Mouse (Mus musculus) liver, embryonic 15.5 days (tissue): ENCODE results near the gene Agbl3. TPM values are rescaled to one million over a fixed set of nuclear protein-coding genes. Genes with fewer than 3 reads are reported as not detected.

Experiments used
- ATAC-seq: fragments of 200-750 bp; cut with Nextera tagmentation; 2 replicates; pipeline ENCODE4 v1.8.0; 2017; ENCODE audit warnings: moderate number of reproducible peaks, mild to moderate bottlenecking, moderate library complexity; ENCODE audit not compliant: insufficient read depth
- H3K27ac ChIP-seq: fragments of 300-500 bp; sonication (generic); replicated peaks from 2 replicates; pipeline ENCODE4 v1.5.1; 2015; ENCODE audit warnings: mild to moderate bottlenecking, inconsistent platforms
- H3K27me3 ChIP-seq: fragments of 300-500 bp; sonication (generic); 2 replicates; pipeline ENCODE4 v1.6.1; 2015; ENCODE audit warnings: mild to moderate bottlenecking, inconsistent platforms
- H3K36me3 ChIP-seq: fragments of 300-500 bp; sonication (generic); replicated peaks from 2 replicates; pipeline ENCODE4 v1.6.1; 2015; ENCODE audit warnings: moderate library complexity, mild to moderate bottlenecking, inconsistent platforms
- H3K4me1 ChIP-seq: fragments of 300-500 bp; sonication (generic); replicated peaks from 2 replicates; pipeline ENCODE4 v1.6.1; 2015; ENCODE audit warnings: inconsistent platforms
- H3K4me2 ChIP-seq: fragments of 300-500 bp; sonication (generic); 2 replicates; pipeline ENCODE4 v1.6.1; 2015; ENCODE audit warnings: moderate library complexity, mild to moderate bottlenecking, inconsistent platforms
- H3K4me3 ChIP-seq: fragments of 300-500 bp; sonication (generic); replicated peaks from 2 replicates; pipeline ENCODE4 v1.5.1; 2015; ENCODE audit warnings: mild to moderate bottlenecking, inconsistent platforms
- H3K9ac ChIP-seq: fragments of 300-500 bp; sonication (generic); 2 replicates; pipeline ENCODE4 v1.6.1; 2015; ENCODE audit warnings: moderate library complexity, mild to moderate bottlenecking, inconsistent platforms
- H3K9me3 ChIP-seq: fragments of 300-500 bp; sonication (generic); replicated peaks from 2 replicates; pipeline ENCODE4 v1.6.1; 2016; ENCODE audit warnings: inconsistent platforms
- WGBS: fragments of 180-500 bp; shearing (Covaris S2); methylation state at CpG from one replicate; pipeline ENCODE4 v1.1.7; 2015; ENCODE audit warnings: mixed read lengths; ENCODE audit not compliant: insufficient replicate concordance; 5-methylcytosine and 5-hydroxymethylcytosine counted together
- polyA plus RNA-seq: library from polyadenylated mRNA; unstranded; fragments of >200 nt; fragmentation: Nextera tagmentation; extraction: Ambion mirVana; gene quantifications from 2 replicates; pipeline ENCODE4 v1.2.1, GENCODE M21; 2015

The Agbl3 gene
- polyA plus RNA-seq, 1 experiment from 2014 or later = 2.4 TPM

DNA sequence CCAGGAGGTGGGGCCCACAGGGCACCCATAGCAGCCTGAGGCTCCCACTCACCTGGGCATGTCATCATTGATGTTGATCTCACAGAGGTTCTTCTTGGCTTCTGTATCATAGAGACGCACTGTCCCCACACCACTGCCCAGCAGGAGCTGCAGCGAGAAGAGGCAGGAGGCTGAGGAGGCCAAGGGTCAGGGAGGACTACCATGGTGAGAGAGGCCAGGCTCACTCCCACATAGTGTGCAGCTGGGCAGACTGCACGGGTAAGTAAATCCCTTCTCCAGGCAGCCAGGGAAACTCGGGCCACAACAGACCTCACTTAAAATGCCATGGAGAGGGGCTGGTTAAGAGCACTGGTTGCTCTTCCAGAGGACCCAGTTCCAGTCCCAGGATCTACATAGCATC, 109.0 kb downstream of the Agbl3 start:
- Histone ChIP-seq H3K9ac (no peak overlapping the region), H3K36me3 (peaks cover 95% of the 10 kb centered on the region)
- 83% methylated on average over 4 of the region's 4 CpGs for WGBS

DNA sequence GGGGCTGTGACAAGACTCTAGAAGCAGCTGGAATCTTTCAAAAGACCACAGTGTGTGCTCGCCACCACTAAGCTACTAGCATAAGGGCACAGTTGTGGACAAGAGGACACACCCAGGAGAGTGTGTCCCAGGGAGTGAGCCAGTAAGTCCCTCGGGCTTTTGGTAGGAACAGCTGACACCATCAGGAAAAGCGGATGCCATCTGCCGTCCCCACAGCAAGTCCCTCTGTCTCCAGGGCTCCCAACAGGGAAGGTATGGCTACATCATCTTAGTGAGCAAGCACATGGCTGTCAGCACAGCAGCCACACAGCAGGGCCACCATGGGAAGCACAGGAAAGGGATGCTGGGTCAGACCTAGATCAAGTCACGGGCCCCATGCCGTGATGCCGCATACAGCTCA, 115.3 kb downstream of the Agbl3 start:
- H3K9ac ChIP-seq = no peak overlapping the region
- H3K27me3 ChIP-seq = no peaks in the 10 kb centered on the region
- H3K4me3 ChIP-seq = no peak overlapping the region
- no peak overlapping the region for H3K4me2 ChIP-seq
- H3K4me1 ChIP-seq = peaks cover 11% of the 10 kb centered on the region
- peaks cover 94% of the 10 kb centered on the region for H3K36me3 ChIP-seq
- no peak for ATAC-seq
- H3K9me3 ChIP-seq = no peaks in the 10 kb centered on the region
- H3K27ac ChIP-seq = no peak overlapping the region
- WGBS = 83% methylated on average over 7 of the region's 7 CpGs

More for the DNA sequence above, 109.0 kb downstream of the Agbl3 start:
- H3K4me1 ChIP-seq = no peaks in the 10 kb centered on the region
- no peak for ATAC-seq
- H3K27me3 ChIP-seq = no peaks in the 10 kb centered on the region
- no peak overlapping the region for H3K4me2 ChIP-seq
- H3K27ac ChIP-seq = no peak overlapping the region
- H3K9me3 ChIP-seq = no peaks in the 10 kb centered on the region
- H3K4me3 ChIP-seq = no peak overlapping the region

DNA sequence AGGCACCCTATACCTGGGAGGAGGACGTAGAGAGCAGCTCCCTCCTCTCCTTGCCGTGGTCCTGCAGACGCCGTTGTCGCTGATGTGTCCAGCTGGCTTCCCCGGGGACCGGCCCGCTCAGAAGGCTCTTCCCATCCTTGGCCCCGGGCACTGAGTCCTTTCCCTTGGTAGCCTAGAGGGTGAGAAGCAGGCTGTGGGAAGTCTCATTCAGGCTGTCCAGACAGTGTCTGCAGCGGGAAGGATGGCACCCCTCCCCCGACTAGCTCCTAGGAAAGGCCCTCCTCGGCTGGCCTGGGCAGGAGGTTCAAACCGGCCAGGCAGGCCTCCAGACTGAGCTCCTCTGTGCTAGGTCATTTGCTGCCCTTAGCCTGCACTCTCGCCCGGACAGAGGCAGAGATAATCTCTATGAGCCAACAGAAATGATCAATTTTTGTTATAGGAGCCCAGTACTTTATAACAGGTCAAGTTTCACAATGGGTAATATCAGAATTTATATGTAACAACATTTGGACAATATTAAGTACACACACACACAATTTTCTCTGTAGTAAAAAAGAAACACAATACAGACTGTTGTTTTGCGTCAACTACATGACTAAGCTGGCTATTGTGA, 116.0 kb downstream of the Agbl3 start:
- H3K4me2 ChIP-seq = no peak overlapping the region
- 85% methylated on average over 16 of the region's 16 CpGs for WGBS
- H3K4me1 ChIP-seq = peaks cover 11% of the 10 kb centered on the region
- H3K27me3 ChIP-seq = no peaks in the 10 kb centered on the region
- no peak for ATAC-seq
- H3K9ac ChIP-seq = no peak overlapping the region
- peaks cover 94% of the 10 kb centered on the region for H3K36me3 ChIP-seq
- no peak overlapping the region for H3K4me3 ChIP-seq
- no peak overlapping the region for H3K27ac ChIP-seq
- no peaks in the 10 kb centered on the region for H3K9me3 ChIP-seq

DNA sequence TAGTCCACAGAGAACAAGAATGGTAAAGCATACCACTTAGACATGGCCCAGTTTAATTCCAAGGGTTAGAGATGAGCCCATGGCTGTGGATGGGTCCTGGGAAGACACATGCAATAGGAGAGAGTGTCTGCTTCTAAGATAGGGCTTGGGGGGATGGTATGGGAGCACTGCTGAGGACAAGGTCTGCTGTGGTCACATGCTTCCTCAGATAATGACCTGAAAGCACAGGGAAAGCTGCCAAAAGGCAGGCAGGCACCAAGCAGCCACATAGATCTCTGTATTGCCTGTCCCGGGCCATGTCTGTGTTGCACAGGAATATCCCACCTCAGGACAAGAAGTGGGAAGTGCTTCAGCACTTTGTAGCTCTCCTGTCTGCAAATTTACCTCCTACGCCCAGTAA, 118.9 kb downstream of the Agbl3 start:
- peak; percentile 41 for ATAC-seq
- peaks cover 97% of the 10 kb centered on the region for H3K36me3 ChIP-seq
- H3K9me3 ChIP-seq = no peaks in the 10 kb centered on the region
- H3K27ac ChIP-seq = no peak overlapping the region
- H3K4me1 ChIP-seq = peaks cover 34% of the 10 kb centered on the region
- WGBS = 40% methylated on average over 2 of the region's 2 CpGs
- H3K27me3 ChIP-seq = no peaks in the 10 kb centered on the region
- no peak overlapping the region for H3K4me2 ChIP-seq
- no peak overlapping the region for H3K9ac ChIP-seq
- no peak overlapping the region for H3K4me3 ChIP-seq

DNA sequence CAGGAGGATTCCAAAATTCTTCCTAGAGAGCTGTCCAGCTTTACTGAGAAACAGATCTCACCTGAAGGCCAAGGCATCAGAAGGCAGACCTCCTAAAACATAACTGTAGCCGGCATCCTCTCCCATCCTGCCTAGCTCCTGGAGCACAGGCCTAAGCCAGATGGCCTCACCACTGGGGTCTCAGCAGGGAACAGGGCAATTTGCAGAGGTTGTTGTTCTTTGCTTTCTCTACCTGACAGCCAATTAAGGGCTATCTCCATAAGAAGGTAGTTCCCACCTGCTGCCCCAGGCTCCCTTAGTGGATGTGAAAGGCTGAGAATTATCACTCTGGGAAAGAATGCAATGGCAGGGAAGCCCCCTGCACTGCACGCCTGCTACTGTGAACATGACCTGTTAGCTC, 120.8 kb downstream of the Agbl3 start:
- Histone ChIP-seq H3K27ac (no peak overlapping the region), H3K36me3 (peaks cover 97% of the 10 kb centered on the region)
- 82% methylated on average over 2 of the region's 2 CpGs for WGBS

DNA sequence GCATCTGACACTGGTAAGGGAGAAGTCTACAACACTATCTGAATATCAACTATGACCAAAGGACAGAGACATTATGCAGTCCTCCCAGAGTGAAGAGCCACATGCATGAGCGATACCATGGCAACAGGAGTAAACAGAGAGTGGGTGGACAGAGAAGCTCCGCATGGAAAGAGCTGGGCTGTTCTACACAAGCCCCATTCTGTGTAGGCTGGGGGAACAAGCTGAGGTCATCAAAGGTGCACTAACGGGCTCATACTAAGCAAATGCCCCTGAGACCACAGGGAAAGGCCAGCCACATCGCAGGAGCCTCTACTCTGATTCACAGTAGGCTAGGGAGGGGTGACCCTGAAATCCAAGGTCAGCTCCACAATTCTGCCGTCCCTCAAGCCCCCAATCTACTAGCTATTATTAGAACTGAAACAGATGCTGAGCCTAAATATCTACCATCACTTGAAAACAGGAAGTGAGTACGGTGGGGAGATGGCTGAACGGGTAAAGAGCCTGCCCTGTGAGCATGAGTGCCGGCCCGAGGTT, 121.7 kb downstream of the Agbl3 start:
- no peak for ATAC-seq
- WGBS = 56% methylated on average over 9 of the region's 9 CpGs
- Histone ChIP-seq H3K4me2 (no peak overlapping the region), H3K36me3 (peaks cover 97% of the 10 kb centered on the region), H3K9ac (no peak overlapping the region), H3K27me3 (no peaks in the 10 kb centered on the region), H3K4me3 (no peak overlapping the region), H3K27ac (no peak overlapping the region), H3K4me1 (peaks cover 46% of the 10 kb centered on the region), H3K9me3 (no peaks in the 10 kb centered on the region)

More for the DNA sequence above, 120.8 kb downstream of the Agbl3 start:
- Histone ChIP-seq H3K4me3 (no peak overlapping the region), H3K27me3 (no peaks in the 10 kb centered on the region), H3K9ac (no peak overlapping the region), H3K9me3 (no peaks in the 10 kb centered on the region), H3K4me1 (peaks cover 36% of the 10 kb centered on the region), H3K4me2 (no peak overlapping the region)
- no peak for ATAC-seq

DNA sequence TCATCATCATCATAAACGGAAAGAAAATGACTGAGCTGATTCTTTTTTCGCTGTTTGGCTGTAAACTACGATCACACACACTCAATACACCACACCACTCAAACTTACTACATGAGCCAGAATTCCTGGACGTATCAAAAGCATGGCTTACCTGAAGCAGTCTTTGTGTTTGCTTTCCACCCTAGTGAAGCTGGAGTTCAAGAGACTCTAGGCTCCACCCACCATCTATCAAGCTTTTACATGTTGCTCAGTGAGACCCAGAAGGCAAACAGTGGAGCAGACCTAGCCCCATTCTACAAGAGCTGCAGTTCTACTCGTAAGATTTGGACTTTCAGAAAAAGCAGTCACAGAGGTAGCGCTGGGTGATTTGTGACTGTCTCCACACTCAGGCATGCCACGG, 122.3 kb downstream of the Agbl3 start:
- Histone ChIP-seq H3K9ac (no peak overlapping the region), H3K9me3 (no peaks in the 10 kb centered on the region), H3K4me1 (peaks cover 52% of the 10 kb centered on the region), H3K27ac (no peak overlapping the region), H3K4me3 (no peak overlapping the region), H3K27me3 (no peaks in the 10 kb centered on the region), H3K36me3 (peaks cover 92% of the 10 kb centered on the region), H3K4me2 (no peak overlapping the region)
- 84% methylated on average over 7 of the region's 7 CpGs for WGBS
- no peak for ATAC-seq

DNA sequence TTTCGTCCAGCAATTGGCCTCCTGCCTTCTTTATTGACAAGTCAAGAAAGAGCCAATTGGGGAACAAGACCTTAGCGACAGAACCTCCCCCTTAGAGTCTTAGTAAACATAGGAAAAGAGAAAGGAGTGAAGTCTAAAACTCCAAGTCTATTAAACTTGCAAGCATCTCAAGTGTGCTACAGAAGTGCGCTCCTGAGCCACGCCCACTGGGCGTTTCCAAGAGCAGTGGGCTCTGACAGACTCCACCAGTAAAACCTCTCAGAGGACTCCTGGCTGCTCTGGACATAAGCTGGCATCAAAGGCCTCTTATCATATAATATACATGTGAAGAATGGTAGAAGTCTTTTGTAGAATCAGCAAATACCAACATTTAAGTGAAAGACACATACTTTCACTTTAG, 123.2 kb downstream of the Agbl3 start:
- peaks cover 90% of the 10 kb centered on the region for H3K36me3 ChIP-seq
- H3K4me1 ChIP-seq = peaks cover 61% of the 10 kb centered on the region
- H3K27me3 ChIP-seq = no peaks in the 10 kb centered on the region
- H3K9ac ChIP-seq = no peak overlapping the region
- 66% methylated on average over 5 of the region's 5 CpGs for WGBS
- no peak overlapping the region for H3K4me2 ChIP-seq
- no peaks in the 10 kb centered on the region for H3K9me3 ChIP-seq
- ATAC-seq = no peak
- no peak overlapping the region for H3K27ac ChIP-seq
- no peak overlapping the region for H3K4me3 ChIP-seq

DNA sequence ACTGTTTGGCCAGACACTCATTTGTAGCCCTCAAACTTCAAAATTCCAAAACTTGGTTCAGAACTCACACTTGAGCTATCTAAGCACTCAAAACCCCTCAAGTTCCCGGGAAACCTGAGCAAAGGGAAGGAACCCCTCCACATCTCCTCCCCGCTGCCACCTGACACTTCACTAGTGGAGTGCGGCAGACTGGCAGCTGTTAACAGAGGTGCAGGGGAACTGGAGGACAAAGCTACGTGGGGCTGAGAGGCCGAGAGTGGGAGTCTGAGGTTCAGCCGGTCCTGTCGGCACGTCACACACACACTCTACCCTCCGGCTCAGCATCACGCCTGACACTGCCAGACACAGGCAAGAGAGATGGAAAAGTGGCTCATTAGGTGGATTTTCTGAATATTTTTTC, 123.6 kb downstream of the Agbl3 start:
- Histone ChIP-seq H3K36me3 (peaks cover 92% of the 10 kb centered on the region), H3K27me3 (no peaks in the 10 kb centered on the region), H3K4me2 (no peak overlapping the region), H3K4me1 (peaks cover 65% of the 10 kb centered on the region), H3K4me3 (no peak overlapping the region), H3K9ac (no peak overlapping the region), H3K9me3 (no peaks in the 10 kb centered on the region), H3K27ac (0 out of 2 replicates have a peak overlapping the region, but pooled peaks have one; percentile 24)
- ATAC-seq = no peak
- WGBS = 83% methylated on average over 10 of the region's 10 CpGs

DNA sequence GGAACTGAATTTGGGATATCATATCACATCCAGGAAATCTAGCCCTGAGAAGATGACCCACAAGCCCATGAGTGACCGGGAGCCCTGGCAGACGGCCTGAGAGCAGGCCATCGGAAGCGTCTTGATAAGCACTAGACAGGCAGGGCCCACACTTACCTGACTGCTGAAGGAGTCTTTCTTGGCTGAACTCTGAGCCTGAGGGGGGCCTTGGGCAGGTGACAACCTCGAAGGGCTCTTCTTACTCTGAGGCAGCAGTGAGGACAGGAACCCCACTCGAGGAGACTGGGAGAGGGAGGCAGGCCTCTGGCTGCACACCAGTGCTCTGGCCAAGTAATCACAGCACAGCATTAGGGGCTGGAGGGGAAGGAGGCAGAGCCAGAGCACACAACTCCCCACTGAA, 124.1 kb downstream of the Agbl3 start:
- H3K27ac ChIP-seq = no peak overlapping the region
- no peaks in the 10 kb centered on the region for H3K27me3 ChIP-seq
- no peak overlapping the region for H3K4me3 ChIP-seq
- no peak overlapping the region for H3K9ac ChIP-seq
- H3K9me3 ChIP-seq = no peaks in the 10 kb centered on the region
- peaks cover 65% of the 10 kb centered on the region for H3K4me1 ChIP-seq
- ATAC-seq = no peak
- no peak overlapping the region for H3K4me2 ChIP-seq
- 72% methylated on average over 6 of the region's 6 CpGs for WGBS
- peaks cover 90% of the 10 kb centered on the region for H3K36me3 ChIP-seq

DNA sequence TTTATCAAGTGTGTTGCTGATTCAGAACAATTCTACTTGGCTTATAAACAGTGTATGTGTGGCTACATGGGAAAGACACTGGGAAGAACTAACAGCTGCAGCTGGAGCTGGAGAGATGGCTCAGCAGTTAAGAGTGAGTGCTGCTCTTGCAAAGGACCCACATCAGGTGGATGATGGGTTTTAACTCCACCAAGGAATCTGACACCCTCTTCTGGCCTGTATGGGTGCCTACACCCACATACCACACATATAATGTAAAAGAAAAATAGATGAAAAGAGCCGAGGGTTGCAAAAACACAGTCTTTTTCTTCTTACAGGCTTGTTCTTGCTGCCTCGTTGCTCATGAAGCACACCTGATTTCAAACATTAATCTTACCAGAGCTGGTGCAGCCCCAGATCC, 125.9 kb downstream of the Agbl3 start:
- Histone ChIP-seq H3K27ac (peak overlapping the region; percentile 96), H3K4me2 (peak overlapping the region; percentile 77; the same call in 1 of the 2 replicates), H3K36me3 (peaks cover 72% of the 10 kb centered on the region), H3K9ac (no peak overlapping the region), H3K27me3 (no peaks in the 10 kb centered on the region), H3K4me3 (no peak overlapping the region), H3K4me1 (peaks cover 70% of the 10 kb centered on the region), H3K9me3 (no peaks in the 10 kb centered on the region)
- no peak for ATAC-seq
- 63% methylated on average over 2 of the region's 2 CpGs for WGBS

DNA sequence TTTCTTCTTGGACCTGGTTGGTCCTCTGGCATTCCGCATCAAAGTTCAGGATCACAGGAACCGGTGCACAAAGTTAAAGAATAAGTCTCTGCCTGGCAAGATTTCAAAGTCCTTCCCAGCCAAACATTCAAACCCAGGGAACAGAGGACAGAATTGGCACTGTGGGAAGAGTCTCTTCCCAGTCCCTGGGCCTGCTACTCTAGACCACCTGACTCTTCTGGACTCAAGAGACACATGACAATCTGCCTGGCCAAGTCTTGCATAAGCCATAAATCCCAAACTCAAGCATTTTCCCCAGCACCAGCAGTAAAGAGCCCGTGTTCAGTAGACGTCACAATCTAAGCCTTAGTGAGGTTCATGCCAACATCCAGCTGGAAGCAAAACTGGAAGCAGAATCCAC, 126.4 kb downstream of the Agbl3 start:
- H3K4me3 ChIP-seq = peak overlapping the region; percentile 39
- peak overlapping the region; percentile 45 for H3K9ac ChIP-seq
- 78% methylated on average over 4 of the region's 4 CpGs for WGBS

More for the DNA sequence above, 126.4 kb downstream of the Agbl3 start:
- Histone ChIP-seq H3K4me2 (peak overlapping the region; percentile 77), H3K9me3 (no peaks in the 10 kb centered on the region), H3K27ac (peak overlapping the region; percentile 96), H3K36me3 (peaks cover 68% of the 10 kb centered on the region), H3K4me1 (peaks cover 74% of the 10 kb centered on the region), H3K27me3 (no peaks in the 10 kb centered on the region)
- no peak for ATAC-seq
